Comparison of ENCODE assay signal across 8 mouse cellular contexts in the genomic region with DNA sequence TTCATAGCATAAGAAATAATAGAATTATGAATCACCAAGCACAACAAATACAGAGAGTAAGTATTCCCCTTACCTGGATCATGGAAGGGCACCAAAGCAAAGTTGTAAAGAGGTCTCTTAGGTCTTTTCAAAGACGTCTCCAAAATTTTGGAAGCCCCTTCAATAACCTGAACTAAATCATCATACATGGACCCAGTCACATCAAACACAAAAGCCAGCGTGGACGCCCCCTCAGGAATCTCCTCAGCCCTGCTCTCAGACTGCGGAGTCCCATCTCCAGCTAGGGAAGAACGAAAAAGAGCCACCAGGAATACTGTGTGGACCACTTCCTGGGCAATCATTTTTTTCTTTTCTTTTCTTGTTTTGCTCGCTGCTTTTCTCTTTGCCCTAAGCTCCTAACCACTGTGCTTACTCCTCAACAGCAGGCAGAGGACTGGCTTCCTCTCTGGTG. TPM values are rescaled to one million over a fixed set of nuclear protein-coding genes. Genes with fewer than 3 reads are reported as not detected.
DNase-seq lines count a peak whose midpoint lies in the region; ATAC-seq and TF ChIP-seq lines count a peak whose summit lies in the region.
"Had no signal": no experiment of that assay in that cellular context is flagged by ENCODE, and none has a peak within 500 bp of the region (broad histone marks: within the 10 kb centered on the region; RNA-seq: fewer than 3 reads in every experiment).

No protein-coding gene starts in this region.

- no peaks in the 10 kb centered on the region; the same call in 1 of the 2 replicates for H3K9me3 ChIP-seq in lung, embryonic 14.5 days (ENCODE audit: low read depth, low read length)
- H3K9me3 ChIP-seq in forebrain, embryonic 12.5 days = no peaks in the 10 kb centered on the region
- no peaks in the 10 kb centered on the region for H3K9me3 ChIP-seq in limb, embryonic 15.5 days

- no peaks in the 10 kb centered on the region for H3K4me1 ChIP-seq in lung, embryonic 14.5 days (ENCODE audit: insufficient read depth)
- H3K4me1 ChIP-seq in forebrain, embryonic 12.5 days = peaks cover 22% of the 10 kb centered on the region
- peaks cover 9% of the 10 kb centered on the region for H3K4me1 ChIP-seq in limb, embryonic 15.5 days
- H3K4me1 ChIP-seq in small intestine, adult 2 months (ENCODE audit: control insufficient read depth, insufficient read depth, insufficient read length, low read length) = no peaks in the 10 kb centered on the region

- ATAC-seq in lung, embryonic 14.5 days (ENCODE audit: insufficient read depth) = peak; percentile 33; the same call in 1 of the 2 replicates
- ATAC-seq in forebrain, embryonic 12.5 days (ENCODE audit: low FRiP score) = no peak; the same call in 1 of the 2 replicates
- ATAC-seq in limb, embryonic 15.5 days (ENCODE audit: insufficient number of reproducible peaks, low FRiP score, low TSS enrichment, low read depth) = no peak

- no peak for DNase-seq in lung, embryonic 14.5 days
- DNase-seq in lung, postnatal 25 days (ENCODE audit: low spot score) = no peak
- DNase-seq in thymus, postnatal 14 days = no peak
- no peak for DNase-seq in ovary, postnatal 36 days (ENCODE audit: low spot score)
- DNase-seq: layer of hippocampus, adult 9-11 months had no signal

- TF ChIP-seq POLR2A in small intestine, adult 2 months (IDR thresholded peaks at IDR 0.05; ENCODE audit: low read depth, low read length) = no peak

- peak overlapping the region; percentile 83 for H3K4me2 ChIP-seq in lung, embryonic 14.5 days
- H3K4me2 ChIP-seq in forebrain, embryonic 12.5 days = peak overlapping the region; percentile 90
- peak overlapping the region; percentile 81 for H3K4me2 ChIP-seq in limb, embryonic 15.5 days

- no peaks in the 10 kb centered on the region for H3K36me3 ChIP-seq in lung, embryonic 14.5 days (ENCODE audit: insufficient read depth)
- no peaks in the 10 kb centered on the region for H3K36me3 ChIP-seq in forebrain, embryonic 12.5 days (replicated peaks)
- no peaks in the 10 kb centered on the region for H3K36me3 ChIP-seq in limb, embryonic 15.5 days
- no peaks in the 10 kb centered on the region for H3K36me3 ChIP-seq in small intestine, adult 2 months (ENCODE audit: control insufficient read depth, insufficient read depth, low read length)

- peak overlapping the region; percentile 62 for H3K4me3 ChIP-seq in lung, embryonic 14.5 days (ENCODE audit: low read depth, low read length)
- H3K4me3 ChIP-seq in forebrain, embryonic 12.5 days (replicated peaks) = peak overlapping the region; percentile 52
- H3K4me3 ChIP-seq in limb, embryonic 15.5 days = peak overlapping the region; percentile 66
- H3K4me3 ChIP-seq in small intestine, adult 2 months (ENCODE audit: low read depth, low read length) = peak overlapping the region; percentile 58

- no peaks in the 10 kb centered on the region for H3K27me3 ChIP-seq in lung, embryonic 14.5 days (ENCODE audit: insufficient read depth, low read length)
- peaks cover 24% of the 10 kb centered on the region for H3K27me3 ChIP-seq in forebrain, embryonic 12.5 days
- no peaks in the 10 kb centered on the region; the same call in 1 of the 2 replicates for H3K27me3 ChIP-seq in limb, embryonic 15.5 days
- peaks cover 14% of the 10 kb centered on the region for H3K27me3 ChIP-seq in small intestine, adult 2 months (ENCODE audit: control insufficient read depth, insufficient read depth, low read length)

- peak overlapping the region; percentile 69 for H3K9ac ChIP-seq in lung, embryonic 14.5 days
- peak overlapping the region; percentile 68 for H3K9ac ChIP-seq in forebrain, embryonic 12.5 days
- H3K9ac ChIP-seq in limb, embryonic 15.5 days = peak overlapping the region; percentile 74

- H3K27ac ChIP-seq in lung, embryonic 14.5 days (ENCODE audit: low read depth) = peak overlapping the region; percentile 90
- peak overlapping the region; percentile 59; the same call in 1 of the 2 replicates for H3K27ac ChIP-seq in forebrain, embryonic 12.5 days
- peak overlapping the region; percentile 91 for H3K27ac ChIP-seq in limb, embryonic 15.5 days
- no peak overlapping the region for H3K27ac ChIP-seq in small intestine, adult 2 months (ENCODE audit: insufficient read depth, low read depth, low read length)

- 3% methylated on average over 6 of the region's 6 CpGs for WGBS in lung, embryonic 14.5 days
- WGBS in forebrain, embryonic 12.5 days = 2% methylated on average over 6 of the region's 6 CpGs
- 0% methylated on average over 6 of the region's 6 CpGs for WGBS in limb, embryonic 15.5 days
- WGBS in small intestine, adult 2 months = 10% methylated on average over 6 of the region's 6 CpGs

- TF ChIP-seq CTCF in lung, embryonic 14.5 days (IDR thresholded peaks at IDR 0.05; ENCODE audit: low read depth) = no peak
- no peak for TF ChIP-seq CTCF in small intestine, adult 2 months (IDR thresholded peaks at IDR 0.05; ENCODE audit: extremely low read depth, insufficient read length, insufficient replicate concordance, low read depth, low read length)

RNA-seq across cellular contexts. Expression of a gene that starts 0.5 kb away (rescaled TPM):
- polyA plus RNA-seq in lung, embryonic 14.5 days (2014; fragmentation: Nextera tagmentation; extraction: Ambion mirVana) = 14.5 and 17.1 TPM in 2 replicates
- polyA plus RNA-seq in forebrain, embryonic 12.5 days (2016; fragmentation: Nextera tagmentation; extraction: Ambion mirVana) = 4.9 and 8.1 TPM in 2 replicates
- 18.7 and 20.4 TPM in 2 replicates for polyA plus RNA-seq in limb, embryonic 15.5 days (2015; fragmentation: Nextera tagmentation; extraction: Ambion mirVana)
- 1.9 and 2.6 TPM in 2 replicates for polyA plus RNA-seq in small intestine, adult 2 months (2012; rRNA removed)
